Mouse (Mus musculus) heart, postnatal 0 days (tissue): ENCODE results near the gene Gm42421.

Experiments
- CTCF ChIP-seq: IDR thresholded peaks from 2 replicates; pipeline ENCODE4 v1.5.1; 2016; ENCODE audit warnings: antibody characterized with exemption, control low read depth, low read depth
- EP300 ChIP-seq: IDR thresholded peaks from 2 replicates; pipeline ENCODE4 v1.6.1; 2016; ENCODE audit warnings: antibody characterized with exemption, low read depth

GRCm38 (mm10) chr5:143961176-143961575, 33.2 kb downstream of the Gm42421 start:
- TF ChIP-seq CTCF (no peak), EP300 (no peak)
